Mouse (Mus musculus) MEL (cell line): ENCODE results near the gene Cdc42bpa. TPM values are rescaled to one million over a fixed set of nuclear protein-coding genes. Genes with fewer than 3 reads are reported as not detected.

Experiments
- DNase-seq: peaks from one replicate; pipeline ENCODE4 v3.0.0; 2011; ENCODE audit warnings: low read depth, low spot score
- H3K27ac ChIP-seq: 2 replicates; pipeline ENCODE4 v1.5.1; 2012; ENCODE audit warnings: low read depth, mild to moderate bottlenecking, control low read depth, low read length, moderate library complexity; ENCODE audit not compliant: control insufficient read depth
- H3K27me3 ChIP-seq, 2 experiments: fragments of 150-350 bp in 1 of 2; sonication (generic) in 1 of 2; 2 replicates each; pipeline ENCODE4 v1.6.1; 2012; ENCODE audit warnings: low read length in 2 of 2, mild to moderate bottlenecking in 2 of 2, improper control_type of control experiment in 1 of 2, moderate library complexity in 1 of 2; ENCODE audit not compliant: insufficient read depth in 2 of 2, control insufficient read depth in 1 of 2
- H3K36me3 ChIP-seq, 2 experiments: 2 replicates each; pipeline ENCODE4 v1.6.1; 2012 to 2014; ENCODE audit warnings: low read length in 2 of 2, improper control_type of control experiment in 1 of 2, inconsistent platforms in 1 of 2, mild to moderate bottlenecking in 1 of 2; ENCODE audit not compliant: insufficient read depth in 2 of 2, control insufficient read depth in 1 of 2
- H3K4me1 ChIP-seq, 2 experiments: fragments of 150-350 bp in 1 of 2; sonication (generic) in 1 of 2; 2 replicates each; pipeline ENCODE4 v1.6.1; 2012; ENCODE audit warnings: low read length in 2 of 2, improper control_type of control experiment in 1 of 2, mild to moderate bottlenecking in 1 of 2; ENCODE audit not compliant: insufficient read depth in 2 of 2, control insufficient read depth in 1 of 2
- H3K4me3 ChIP-seq, 2 experiments: fragments of 150-350 bp in 1 of 2; sonication (generic) in 1 of 2; 2 replicates each; pipeline ENCODE4 v1.5.1; 2012; ENCODE audit warnings: low read depth in 2 of 2, low read length in 2 of 2, mild to moderate bottlenecking in 2 of 2, moderate library complexity in 2 of 2, control low read depth in 1 of 2, improper control_type of control experiment in 1 of 2; ENCODE audit not compliant: control insufficient read depth in 1 of 2, insufficient read depth in 1 of 2
- H3K79me2 ChIP-seq: 2 replicates; pipeline ENCODE4 v1.6.1; 2012; ENCODE audit warnings: mild to moderate bottlenecking, low read length, moderate library complexity; ENCODE audit not compliant: control insufficient read depth, poor library complexity, insufficient read depth
- H3K9ac ChIP-seq: 2 replicates; pipeline ENCODE4 v1.6.1; 2012; ENCODE audit warnings: low read depth, mild to moderate bottlenecking, control low read depth, low read length, moderate library complexity; ENCODE audit not compliant: control insufficient read depth, poor library complexity, severe bottlenecking
- H3K9me3 ChIP-seq: fragments of 150-350 bp; sonication (generic); replicated peaks from 2 replicates; pipeline ENCODE4 v1.6.1; 2012; ENCODE audit warnings: mild to moderate bottlenecking, low read length, improper control_type of control experiment, moderate library complexity; ENCODE audit not compliant: insufficient read depth
- EP300 ChIP-seq, 2 experiments: IDR thresholded peaks; 2 replicates each; pipeline ENCODE4 v1.6.1; 2011; ENCODE audit warnings: improper control_type of control experiment in 2 of 2, low read length in 2 of 2, low read depth in 1 of 2, mild to moderate bottlenecking in 1 of 2
- ETS1 ChIP-seq: IDR thresholded peaks from 2 replicates; pipeline ENCODE4 v1.6.1; 2012; ENCODE audit warnings: low read depth, mild to moderate bottlenecking, inconsistent platforms, low read length, improper control_type of control experiment, moderate library complexity
- GABPA ChIP-seq: IDR thresholded peaks from 2 replicates; pipeline ENCODE4 v1.6.1; 2012; ENCODE audit warnings: low read depth, mild to moderate bottlenecking, inconsistent platforms, low read length, improper control_type of control experiment, moderate library complexity
- GATA1 ChIP-seq: IDR thresholded peaks from 2 replicates; pipeline ENCODE4 v1.6.1; 2011; ENCODE audit warnings: low read depth, low read length, improper control_type of control experiment
- HCFC1 ChIP-seq: IDR thresholded peaks from 2 replicates; pipeline ENCODE4 v1.6.1; 2012; ENCODE audit warnings: low read depth, mild to moderate bottlenecking, inconsistent platforms, low read length, improper control_type of control experiment, moderate library complexity
- JUND ChIP-seq: IDR thresholded peaks from 2 replicates; pipeline ENCODE4 v1.6.1; 2011; ENCODE audit warnings: low read depth, mild to moderate bottlenecking, improper control_type of control experiment, low read length
- KAT2A ChIP-seq: conservative IDR thresholded peaks from 2 replicates; pipeline ENCODE4 v1.6.1; 2012; ENCODE audit warnings: low read depth, low read length, improper control_type of control experiment, inconsistent platforms
- MAFK ChIP-seq: IDR thresholded peaks from 2 replicates; pipeline ENCODE4 v1.6.1; 2011; ENCODE audit warnings: low read depth, mild to moderate bottlenecking, low read length, improper control_type of control experiment, borderline replicate concordance
- MAX ChIP-seq: IDR thresholded peaks from 2 replicates; pipeline ENCODE4 v1.6.1; 2011; ENCODE audit warnings: low read length, improper control_type of control experiment
- MAZ ChIP-seq: IDR thresholded peaks from 2 replicates; pipeline ENCODE4 v1.6.1; 2012; ENCODE audit warnings: low read depth, mild to moderate bottlenecking, inconsistent platforms, low read length, improper control_type of control experiment
- MEF2A ChIP-seq: IDR thresholded peaks from 2 replicates; pipeline ENCODE4 v1.6.1; 2014; ENCODE audit warnings: low read depth, mild to moderate bottlenecking, inconsistent platforms, low read length, improper control_type of control experiment; ENCODE audit not compliant: poor library complexity, insufficient replicate concordance, severe bottlenecking; ENCODE audit errors: extremely low read depth
- MXI1 ChIP-seq: IDR thresholded peaks from 2 replicates; pipeline ENCODE4 v1.6.1; 2011; ENCODE audit warnings: mild to moderate bottlenecking, low read depth, low read length, improper control_type of control experiment
- MYB ChIP-seq: IDR thresholded peaks from 2 replicates; pipeline ENCODE4 v1.6.1; 2011; ENCODE audit warnings: mild to moderate bottlenecking, low read depth, low read length, improper control_type of control experiment
- MYC ChIP-seq: IDR thresholded peaks from 2 replicates; pipeline ENCODE4 v1.6.1; 2011; ENCODE audit warnings: low read depth, mild to moderate bottlenecking, low read length, improper control_type of control experiment, moderate library complexity
- NELFE ChIP-seq: IDR thresholded peaks from 2 replicates; pipeline ENCODE4 v1.6.1; 2011; ENCODE audit warnings: low read depth, low read length, improper control_type of control experiment
- NRF1 ChIP-seq: IDR thresholded peaks from 2 replicates; pipeline ENCODE4 v1.6.1; 2014; ENCODE audit warnings: low read depth, mild to moderate bottlenecking, inconsistent platforms, low read length, improper control_type of control experiment, moderate library complexity; ENCODE audit not compliant: poor library complexity, insufficient read depth, severe bottlenecking
- POLR2A ChIP-seq, 2 experiments: IDR thresholded peaks; 2 replicates each; pipeline ENCODE4 v1.6.1; 2011 to 2012; ENCODE audit warnings: low read length in 2 of 2, mild to moderate bottlenecking in 2 of 2, control low read depth in 1 of 2, improper control_type of control experiment in 1 of 2, low read depth in 1 of 2, moderate library complexity in 1 of 2; ENCODE audit not compliant: control insufficient read depth in 1 of 2, insufficient read depth in 1 of 2, poor library complexity in 1 of 2
- POLR2AphosphoS2 ChIP-seq: IDR thresholded peaks from 2 replicates; pipeline ENCODE4 v1.6.1; 2011; ENCODE audit warnings: low read length, improper control_type of control experiment
- RAD21 ChIP-seq: IDR thresholded peaks from 2 replicates; pipeline ENCODE4 v1.6.1; 2011; ENCODE audit warnings: mild to moderate bottlenecking, low read depth, low read length, improper control_type of control experiment
- RCOR1 ChIP-seq: IDR thresholded peaks from 2 replicates; pipeline ENCODE4 v1.6.1; 2012; ENCODE audit warnings: low read depth, mild to moderate bottlenecking, inconsistent platforms, low read length, improper control_type of control experiment
- SIN3A ChIP-seq: IDR thresholded peaks from 2 replicates; pipeline ENCODE4 v1.6.1; 2012; ENCODE audit warnings: low read length, improper control_type of control experiment, inconsistent platforms
- SMC3 ChIP-seq: IDR thresholded peaks from 2 replicates; pipeline ENCODE4 v1.6.1; 2011; ENCODE audit warnings: low read depth, low read length, improper control_type of control experiment
- TCF12 ChIP-seq: IDR thresholded peaks from 2 replicates; pipeline ENCODE4 v1.6.1; 2014; ENCODE audit warnings: low read depth, mild to moderate bottlenecking, inconsistent platforms, low read length, improper control_type of control experiment, moderate library complexity
- UBTF ChIP-seq: IDR thresholded peaks from 2 replicates; pipeline ENCODE4 v1.6.1; 2012; ENCODE audit warnings: low read depth, mild to moderate bottlenecking, inconsistent platforms, low read length, improper control_type of control experiment, moderate library complexity, borderline replicate concordance; ENCODE audit not compliant: insufficient read depth
- USF1 ChIP-seq: IDR thresholded peaks from 2 replicates; pipeline ENCODE4 v1.6.1; 2014; ENCODE audit warnings: low read depth, mild to moderate bottlenecking, inconsistent platforms, low read length, improper control_type of control experiment, moderate library complexity
- USF2 ChIP-seq, 2 experiments: IDR thresholded peaks; 2 replicates each; pipeline ENCODE4 v1.6.1; 2011 to 2012; ENCODE audit warnings: improper control_type of control experiment in 2 of 2, low read length in 2 of 2, borderline replicate concordance in 1 of 2, inconsistent platforms in 1 of 2, low read depth in 1 of 2, mild to moderate bottlenecking in 1 of 2; ENCODE audit not compliant: insufficient read depth in 1 of 2
- ZC3H11A ChIP-seq: IDR thresholded peaks from 2 replicates; pipeline ENCODE4 v1.6.1; 2012; ENCODE audit warnings: low read depth, mild to moderate bottlenecking, inconsistent platforms, low read length, improper control_type of control experiment
- ZKSCAN1 ChIP-seq: IDR thresholded peaks from 2 replicates; pipeline ENCODE4 v1.6.1; 2012; ENCODE audit warnings: low read depth, mild to moderate bottlenecking, inconsistent platforms, low read length, improper control_type of control experiment, moderate library complexity
- ZMIZ1 ChIP-seq: IDR thresholded peaks from 2 replicates; pipeline ENCODE4 v1.6.1; 2012; ENCODE audit warnings: low read depth, mild to moderate bottlenecking, inconsistent platforms, low read length, improper control_type of control experiment, moderate library complexity
- polyA plus RNA-seq, 2 experiments: library from polyadenylated mRNA; stranded (reverse) in 1 of 2; unstranded in 1 of 2; fragments of >175 nt in 1 of 2; fragments of >200 nt in 1 of 2; gene quantifications; 2 replicates each; pipeline versions ENCODE4 v1.2.1 to v1.2.4; 2012; ENCODE audit warnings: low replicate concordance in 2 of 2, low read depth in 1 of 2; ENCODE audit not compliant: insufficient read length in 2 of 2, insufficient read depth in 1 of 2, missing spikeins in 1 of 2
- total RNA-seq: library from RNA; depleted of rRNA; stranded (reverse); fragments of 300-350 nt; gene quantifications from 2 replicates; pipeline ENCODE4 v1.2.3, GENCODE M21; 2012

Cdc42bpa gene
- total and polyA plus RNA-seq, 3 experiments: 7.7 to 14.6 TPM; not detected in 1

DNA sequence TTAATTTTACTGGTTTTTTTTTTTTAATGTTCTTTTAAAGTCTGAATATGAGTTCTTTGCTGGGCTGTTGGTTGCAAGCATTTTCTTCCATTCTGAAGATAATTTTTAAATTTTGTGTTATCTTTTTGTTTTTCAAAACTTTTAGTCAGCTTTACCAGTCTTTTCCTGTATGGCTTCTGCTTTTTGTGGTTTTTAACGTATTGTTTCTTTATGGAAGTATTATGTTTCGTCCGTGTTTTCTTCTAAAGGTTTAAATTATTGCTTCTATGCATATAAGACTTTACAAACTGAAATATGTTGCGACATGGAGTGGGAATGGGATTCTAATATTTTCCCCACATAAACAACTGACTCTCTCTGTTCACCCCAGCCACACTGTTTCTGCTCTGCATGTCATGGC lies 171.9 kb downstream of the Cdc42bpa start (continued):
- TF ChIP-seq MEF2A (no peak), GABPA (no peak), NELFE (no peak), RAD21 (no peak), SIN3A (peak; percentile 80), NRF1 (no peak), ZKSCAN1 (no peak; the same call in 1 of the 2 replicates), USF2 (IDR thresholded peaks at IDR 0.05; ENCODE audit: borderline replicate concordance in 1 of 2, insufficient read depth in 1 of 2, low read depth in 1 of 2, low read length in 2 of 2) (no peak), SMC3 (no peak), POLR2AphosphoS2 (no peak), USF1 (no peak), ETS1 (peak; percentile 80; the same call in 1 of the 2 replicates), MAZ (no peak), MAFK (peak; percentile 48; the same call in 1 of the 2 replicates)

DNA sequence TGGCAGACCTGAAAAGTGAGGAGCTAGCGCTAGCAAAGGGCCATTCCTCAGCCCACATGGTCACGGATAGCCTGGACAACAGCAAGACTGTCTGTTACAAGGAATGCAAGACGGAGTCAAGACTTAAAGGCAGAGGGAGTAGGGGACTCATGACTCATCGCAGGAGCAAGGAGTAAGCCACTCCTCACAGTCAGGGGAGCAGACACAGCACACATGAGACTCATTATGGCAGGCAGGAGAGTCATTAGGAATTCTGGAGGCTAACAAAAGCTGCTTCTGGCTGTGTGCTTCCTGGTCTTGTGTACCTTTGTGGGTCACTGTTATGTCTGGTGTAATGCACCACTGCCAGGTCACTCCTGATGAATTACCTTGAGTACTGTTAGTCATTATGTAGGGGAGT lies 178.9 kb downstream of the Cdc42bpa start:
- Histone ChIP-seq H3K4me1 (peaks cover 12 to 16% of the 10 kb centered on the region in 2 experiments), H3K9me3 (no peaks in the 10 kb centered on the region), H3K9ac (no peak overlapping the region), H3K27me3 (no peaks in the 10 kb centered on the region), H3K36me3 (peaks cover 4 to 11% of the 10 kb centered on the region in 2 experiments; a peak in 3 of 4 replicates), H3K79me2 (no peaks in the 10 kb centered on the region; the same call in 1 of the 2 replicates), H3K4me3 (no peak overlapping the region), H3K27ac (no peak overlapping the region)
- DNase-seq: no peak
- TF ChIP-seq GABPA (no peak), MAFK (no peak), GATA1 (no peak), TCF12 (no peak), MXI1 (no peak), RCOR1 (no peak), ZC3H11A (no peak), EP300 (IDR thresholded peaks at IDR 0.05; ENCODE audit: low read depth in 1 of 2, low read length in 2 of 2) (no peak), KAT2A (no peak), UBTF (no peak), MAX (no peak), POLR2A (IDR thresholded peaks at IDR 0.05; ENCODE audit: control insufficient read depth in 1 of 2, insufficient read depth in 1 of 2, low read depth in 1 of 2, low read length in 2 of 2, poor library complexity in 1 of 2) (no peak), ZMIZ1 (no peak), JUND (no peak), MYB (no peak), NELFE (no peak), MAZ (no peak), MYC (no peak), USF2 (IDR thresholded peaks at IDR 0.05; ENCODE audit: borderline replicate concordance in 1 of 2, insufficient read depth in 1 of 2, low read depth in 1 of 2, low read length in 2 of 2) (no peak), HCFC1 (no peak)
